Comparison of ENCODE assay signal across 8 mouse cellular contexts in genomic region chr1:90289732-90290215, GRCm38 (mm10).
DNase-seq lines count a peak whose midpoint lies in the region; ATAC-seq and TF ChIP-seq lines count a peak whose summit lies in the region.

No protein-coding gene starts in this region.

- ATAC-seq in embryonic facial prominence, embryonic 11.5 days (replicated peaks; ENCODE audit: insufficient number of reproducible peaks, low FRiP score, low TSS enrichment, low read depth) = 0 out of 2 replicates have a peak, but pooled peaks have one; percentile 29

- H3K4me3 ChIP-seq in embryonic facial prominence, embryonic 11.5 days (ENCODE audit: low read depth, low read length) = no peak overlapping the region

- WGBS in embryonic facial prominence, embryonic 11.5 days = 37% methylated on average over 6 of the region's 6 CpGs

- no peaks in the 10 kb centered on the region for H3K36me3 ChIP-seq in embryonic facial prominence, embryonic 11.5 days (replicated peaks; ENCODE audit: control insufficient read depth, insufficient read depth, low read depth, low read length)

- TF ChIP-seq CTCF in brain, embryonic 14.5 days (IDR thresholded peaks at IDR 0.05; ENCODE audit: borderline replicate concordance, extremely low read depth, insufficient read depth, insufficient read length) = no peak

- no peak overlapping the region; the same call in 1 of the 2 replicates for H3K9ac ChIP-seq in embryonic facial prominence, embryonic 11.5 days (replicated peaks; ENCODE audit: low read length)

- H3K27me3 ChIP-seq in embryonic facial prominence, embryonic 11.5 days (ENCODE audit: control insufficient read depth, insufficient read depth, low read length) = no peaks in the 10 kb centered on the region

- H3K4me1 ChIP-seq in embryonic facial prominence, embryonic 11.5 days (ENCODE audit: control insufficient read depth, insufficient read depth, low read length) = no peaks in the 10 kb centered on the region; the same call in none of the 2 replicates

- no peak overlapping the region for H3K27ac ChIP-seq in embryonic facial prominence, embryonic 11.5 days (replicated peaks; ENCODE audit: low read depth, low read length)

- H3K4me2 ChIP-seq in embryonic facial prominence, embryonic 11.5 days (ENCODE audit: low read depth, low read length) = no peak overlapping the region

- no peak for TF ChIP-seq POLR2A in brain, embryonic 14.5 days (IDR thresholded peaks at IDR 0.05; ENCODE audit: borderline replicate concordance, extremely low read depth, insufficient read depth, insufficient read length, poor library complexity, severe bottlenecking)

- H3K9me3 ChIP-seq in embryonic facial prominence, embryonic 11.5 days (replicated peaks; ENCODE audit: control insufficient read depth, low read length) = no peaks in the 10 kb centered on the region

- DNase-seq in brain, embryonic 14.5 days (ENCODE audit: low read depth) = peak; percentile 44
- DNase-seq in embryonic facial prominence, embryonic 11.5 days (ENCODE audit: low spot score) = no peak
- peak; percentile 29 for DNase-seq in heart, postnatal 4 days
- DNase-seq in mesoderm, embryonic 11.5 days (ENCODE audit: low read depth, low spot score) = peak; percentile 45
- no peak for DNase-seq in thymus, adult 18-20 months
- DNase-seq in T-cell, adult 2 months (ENCODE audit: low spot score) = no peak
- DNase-seq in retina, embryonic 14.5 days (ENCODE audit: low spot score) = no peak
- DNase-seq in thymus, postnatal 14 days = no peak

Comparison
In these comparisons a context has a peak if more than half of its experiments do, and no peak if none do; other contexts are left out.
1. DNase-seq: peak in brain, embryonic 14.5 days (single experiment), heart, postnatal 4 days (single experiment) and mesoderm, embryonic 11.5 days (single experiment); none in embryonic facial prominence, embryonic 11.5 days (single experiment), thymus, adult 18-20 months (0 of 2), T-cell, adult 2 months (single experiment), retina, embryonic 14.5 days (single experiment) and thymus, postnatal 14 days (single experiment).